Mouse (Mus musculus) c-Kit-negative CD71-positive TER-119-positive erythroid progenitor cells, embryonic 14.5 days (primary cell): ENCODE measurements around the gene Clstn2.

Source experiments
- DNase-seq: peaks from one replicate; pipeline ENCODE4 v3.0.0-alpha.2; 2013; ENCODE audit warnings: low read depth, low spot score

Clstn2 gene

DNA sequence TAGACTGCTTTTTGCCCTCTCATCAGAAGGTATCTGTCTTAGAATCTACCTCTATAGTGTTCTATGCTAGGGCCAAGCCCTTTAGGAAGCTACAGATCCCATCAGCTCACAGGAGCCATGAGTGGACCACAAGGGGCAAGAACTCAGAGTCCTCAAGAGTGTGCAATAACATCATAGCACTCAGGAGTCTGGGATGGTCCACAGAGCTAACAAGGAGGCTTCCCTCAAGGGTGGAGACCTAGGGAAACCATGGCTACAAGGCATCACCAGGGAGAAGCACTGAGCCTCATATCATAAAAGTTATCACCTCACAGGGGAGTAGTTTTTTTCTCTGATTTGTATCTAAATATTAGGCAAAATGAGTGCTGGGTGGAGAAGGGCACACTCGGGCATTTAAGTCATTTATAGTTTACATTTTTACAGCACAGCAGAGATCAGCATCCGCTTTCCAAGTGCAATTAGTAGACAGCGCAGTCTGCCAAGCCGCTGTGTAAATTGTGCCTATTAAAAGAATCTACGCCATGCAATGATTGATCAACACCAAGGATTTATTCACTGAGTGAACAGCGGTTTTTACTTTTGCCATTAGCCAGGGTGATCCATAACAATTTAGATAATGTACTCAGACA is 82.5 kb downstream of the Clstn2 start:
- no peak for DNase-seq

DNA sequence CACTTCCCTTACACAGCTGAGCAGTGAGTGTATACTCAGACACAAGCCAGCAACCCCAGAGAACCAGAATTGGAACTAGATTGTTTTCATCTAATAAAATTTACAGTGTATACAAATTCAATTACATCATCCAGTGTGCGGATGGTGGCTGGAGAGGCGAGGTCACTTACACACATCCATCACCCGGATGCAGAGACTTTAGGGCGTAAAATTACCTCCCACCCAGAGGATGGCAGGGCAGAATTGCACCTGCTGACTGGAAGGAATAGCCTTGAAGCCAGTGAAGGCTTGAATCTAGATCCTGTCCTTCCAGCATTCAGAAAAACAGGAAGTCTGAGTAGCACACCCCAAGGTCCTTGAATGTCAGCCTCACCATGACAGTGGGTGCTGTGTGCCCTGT is 113.7 kb downstream of the Clstn2 start:
- no peak for DNase-seq

DNA sequence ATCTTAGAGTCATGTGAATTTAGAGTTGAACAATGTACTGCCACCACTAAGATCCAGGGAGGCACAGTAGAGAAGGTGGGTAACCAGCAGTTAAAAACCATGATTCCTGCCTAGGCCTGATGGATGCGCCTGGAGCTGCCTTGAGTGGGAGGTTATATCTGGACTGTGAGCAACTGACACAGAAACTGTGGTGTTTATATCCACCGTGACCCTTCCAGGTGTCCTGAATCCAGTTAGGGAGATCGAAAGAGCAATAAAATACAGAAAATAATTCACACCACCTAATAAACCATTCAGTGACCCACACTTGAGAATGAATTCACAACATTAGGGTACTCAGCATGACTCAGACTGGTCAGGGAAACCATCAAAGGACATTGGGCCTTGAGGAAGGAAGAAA is 141.6 kb downstream of the Clstn2 start:
- DNase-seq, result no peak

DNA sequence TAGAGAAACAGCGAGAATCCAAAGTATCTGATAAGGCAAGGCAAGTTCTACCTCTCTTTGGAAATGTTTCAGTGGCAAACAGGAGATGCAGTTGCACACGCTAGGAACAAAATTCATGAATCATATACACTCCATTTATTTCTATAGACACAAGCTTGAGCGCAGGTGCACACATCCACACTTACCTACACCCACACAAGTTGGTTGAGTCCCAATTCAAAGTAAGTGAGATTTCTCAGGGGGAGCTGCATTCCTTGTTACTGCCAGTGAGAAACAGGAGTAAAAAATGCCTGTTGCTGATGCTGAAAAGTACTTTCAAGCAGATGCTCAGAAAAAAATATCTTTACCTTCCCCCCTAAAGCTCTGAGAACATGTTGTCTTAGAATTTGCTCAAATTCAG is 149.6 kb downstream of the Clstn2 start:
- no peak for DNase-seq

DNA sequence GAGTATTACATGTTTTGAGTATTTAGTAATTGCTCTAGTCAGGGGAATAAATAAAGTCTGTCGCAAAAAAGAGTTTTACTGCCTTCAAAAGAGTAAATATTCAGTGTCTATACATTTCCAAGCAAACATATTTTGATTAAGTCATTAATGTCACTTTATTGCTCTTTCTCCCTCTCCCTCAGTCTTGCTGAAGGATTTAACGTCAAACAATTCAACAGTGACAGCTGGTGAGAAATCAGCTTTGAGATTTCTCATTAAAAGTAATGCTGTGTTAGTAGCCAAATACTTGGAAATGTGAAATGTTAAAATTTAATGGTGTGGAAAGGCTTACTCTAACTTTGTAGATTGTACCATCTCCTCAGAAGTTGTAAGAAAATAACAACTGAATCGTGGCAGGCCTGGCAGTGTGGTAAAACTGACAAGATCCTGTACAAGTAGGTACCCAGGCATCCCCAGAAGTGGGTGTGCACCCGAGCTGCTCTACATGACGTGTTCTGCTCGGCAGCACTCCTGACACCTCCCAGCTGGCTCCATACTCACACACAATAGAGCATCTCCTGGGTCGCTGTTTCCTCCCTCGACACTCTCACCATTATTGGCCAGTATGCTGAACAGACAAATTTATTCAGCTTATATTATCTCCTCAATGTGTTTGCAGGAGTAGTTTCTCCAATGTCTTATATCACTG is 165.8 kb downstream of the Clstn2 start:
- no peak for DNase-seq

DNA sequence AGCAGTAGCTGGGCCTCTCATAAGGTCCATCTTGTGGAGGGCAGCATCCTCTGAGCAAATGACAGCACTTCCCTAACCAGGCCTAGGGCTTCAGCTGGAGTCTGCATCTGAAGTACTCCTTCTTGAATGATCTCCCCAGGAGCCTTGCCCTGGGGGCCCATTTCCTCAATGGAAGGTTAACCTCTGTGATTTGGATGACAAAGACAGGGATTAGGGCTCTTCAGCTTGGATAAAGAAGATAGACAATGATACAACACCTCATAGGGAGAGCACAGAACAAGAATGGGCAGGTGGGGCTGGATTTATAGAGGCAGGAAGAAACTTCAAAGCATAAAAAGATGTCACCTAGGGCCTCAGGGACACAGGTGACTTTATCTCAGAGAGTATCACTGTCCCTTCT is 180.1 kb downstream of the Clstn2 start:
- DNase-seq, result no peak

DNA sequence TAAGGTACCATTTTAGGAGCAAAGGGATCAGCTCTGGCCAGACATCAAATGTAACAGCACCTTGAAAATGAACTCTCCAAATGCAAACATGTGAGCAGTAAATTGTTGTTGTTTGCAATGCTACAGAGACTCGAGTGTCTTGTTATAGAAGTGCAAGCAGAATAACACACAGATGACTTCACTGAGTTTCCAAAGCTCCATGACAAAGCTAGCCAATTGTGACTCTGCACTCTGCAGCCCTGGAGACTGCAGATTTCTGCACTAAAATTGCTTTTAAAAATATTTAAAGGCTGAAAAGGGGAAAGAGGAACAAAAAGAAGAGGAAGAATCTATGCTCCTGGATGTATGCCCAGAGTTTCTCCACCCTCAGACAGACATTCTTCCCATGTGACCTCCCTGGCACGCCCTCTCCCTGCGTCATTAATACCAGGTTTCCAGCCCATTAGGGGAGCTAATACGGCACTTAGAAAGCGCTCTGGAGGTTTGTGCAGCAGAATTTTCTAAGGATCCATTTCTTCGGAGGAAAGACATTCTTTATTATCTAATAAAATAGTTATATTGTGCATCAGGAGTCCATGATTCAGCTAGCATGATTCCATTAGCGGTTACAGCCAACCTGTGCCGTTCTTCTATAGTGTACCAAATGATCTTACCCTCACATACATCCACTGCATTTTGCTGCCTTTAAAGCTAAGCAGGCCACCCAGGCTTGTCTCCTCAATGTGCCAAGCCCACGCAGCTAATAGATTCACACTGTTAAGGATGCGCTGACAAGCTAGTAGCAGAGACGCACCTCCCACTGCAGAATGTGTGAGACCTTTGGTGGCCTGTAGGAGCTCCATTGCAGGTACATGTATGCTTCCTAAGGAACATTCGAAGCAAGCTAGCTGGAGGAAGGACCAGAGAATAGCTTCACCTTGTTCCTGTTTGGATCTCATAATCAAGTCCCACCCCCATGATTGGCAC is 184.8 kb downstream of the Clstn2 start:
- DNase-seq, result no peak

DNA sequence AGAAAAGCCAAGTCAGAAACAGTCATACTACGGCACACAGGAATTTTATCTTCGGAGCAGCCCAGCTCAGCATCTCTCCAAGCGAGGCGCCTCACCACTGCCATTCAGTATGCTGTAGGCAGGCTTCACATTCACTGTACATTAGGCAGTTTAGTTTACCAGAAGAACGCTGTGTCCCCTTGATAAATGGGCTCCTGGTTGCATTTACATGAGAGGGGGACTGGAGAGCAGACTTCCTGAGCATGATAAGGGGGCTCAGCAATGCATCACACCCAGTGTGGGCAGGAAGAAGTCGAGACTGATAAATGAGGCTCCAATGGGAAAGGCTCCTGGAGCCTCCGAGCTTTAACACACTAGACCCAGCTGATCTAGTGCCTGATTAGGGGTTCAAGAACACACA is 190.9 kb downstream of the Clstn2 start:
- DNase-seq, result no peak

DNA sequence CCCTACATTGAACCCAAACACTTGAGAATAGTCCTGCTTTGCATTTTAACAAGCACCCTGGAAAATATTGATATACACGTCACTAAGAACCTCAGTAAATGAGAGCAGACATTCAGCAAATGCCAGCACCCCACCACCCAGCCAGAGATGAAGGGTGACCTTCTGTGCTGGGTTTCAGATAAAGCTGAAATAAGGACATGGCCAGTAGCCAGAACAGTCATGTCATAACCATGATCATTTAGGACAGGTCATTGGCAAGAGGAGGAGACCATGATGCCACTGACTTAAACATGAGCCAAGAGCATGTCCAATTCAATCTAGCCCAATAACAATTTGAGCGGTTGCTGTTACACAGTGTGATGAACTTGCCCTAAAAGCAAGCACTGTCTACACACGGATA is 201.8 kb downstream of the Clstn2 start:
- DNase-seq, result no peak

DNA sequence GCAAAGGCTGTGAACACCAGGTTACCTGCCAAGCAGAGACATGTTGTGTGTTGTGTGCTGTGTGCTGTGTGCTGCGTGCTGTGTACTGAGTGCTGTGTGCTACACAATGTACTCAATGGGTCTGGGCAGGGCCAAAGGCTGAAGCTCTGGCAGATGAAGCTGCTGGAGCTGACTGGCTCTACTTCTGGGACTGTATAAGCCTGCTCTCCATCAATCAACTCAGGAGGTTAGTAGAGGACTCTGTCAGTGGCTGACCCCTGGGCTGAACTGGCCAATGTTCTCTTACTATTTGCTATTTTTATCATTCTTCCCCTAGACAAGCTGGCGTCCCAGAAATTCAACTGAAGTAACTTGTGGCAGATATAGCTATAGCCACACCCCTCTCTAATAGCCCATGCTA is 203.1 kb downstream of the Clstn2 start:
- no peak for DNase-seq

DNA sequence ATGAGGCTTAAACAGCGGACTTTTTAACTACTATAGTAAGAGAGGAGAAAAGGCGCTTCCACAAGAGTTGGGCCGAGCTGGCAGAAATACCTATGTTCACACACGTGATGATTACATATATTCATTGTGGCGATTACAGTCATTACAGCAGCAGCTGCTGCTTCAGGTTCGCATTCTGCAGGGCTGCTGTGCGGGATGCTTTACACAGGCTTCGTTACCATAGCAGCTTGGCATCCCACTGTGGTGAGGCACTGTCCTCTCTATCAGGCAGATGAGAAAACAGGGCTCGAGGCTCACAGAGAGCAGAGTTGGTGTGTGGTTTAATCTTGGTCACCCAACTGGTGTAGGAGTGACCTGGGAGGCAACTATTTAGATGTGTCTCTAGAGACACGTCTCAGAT is 205.3 kb downstream of the Clstn2 start:
- no peak for DNase-seq

DNA sequence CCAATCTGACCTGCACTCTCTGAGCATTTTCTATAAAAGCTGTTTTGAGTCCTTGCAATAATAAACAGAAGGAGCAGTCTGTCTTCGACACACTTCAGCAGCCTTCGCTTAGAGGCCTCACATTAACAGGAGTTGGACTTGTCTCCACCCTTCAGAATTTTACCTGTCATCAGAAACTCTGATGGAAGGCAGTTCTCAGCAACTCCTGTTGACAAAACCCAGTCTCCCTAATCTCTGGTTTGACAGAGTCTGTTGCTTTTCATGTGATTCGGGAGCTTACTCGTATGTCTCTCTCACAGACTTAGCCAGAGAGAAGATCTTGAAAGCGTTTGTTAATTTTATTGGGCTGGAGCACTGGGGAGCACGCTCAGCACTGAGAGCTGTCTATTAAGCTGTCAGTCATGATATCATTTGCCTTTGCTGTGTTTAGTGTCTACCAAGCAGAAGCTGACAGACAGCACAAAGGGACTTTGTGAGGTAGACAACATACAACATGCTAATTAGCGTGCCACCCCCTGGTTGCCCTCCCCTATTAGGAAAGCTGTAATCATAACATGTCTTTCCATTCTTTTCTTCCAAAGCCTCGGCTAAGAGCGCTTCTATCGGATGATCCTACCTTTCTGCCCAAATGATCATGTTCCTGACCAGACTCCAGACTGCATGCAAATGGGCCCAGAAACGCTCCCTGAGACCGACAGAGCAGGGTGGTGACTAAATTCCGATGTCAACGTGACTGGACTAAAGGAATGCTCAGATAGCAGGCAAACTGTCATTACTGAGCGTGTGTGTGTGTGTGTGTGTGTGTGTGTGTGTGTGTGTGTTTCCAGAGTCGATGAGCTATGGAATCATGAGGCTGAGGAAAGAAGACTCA is 206.7 kb downstream of the Clstn2 start:
- DNase-seq, result no peak

DNA sequence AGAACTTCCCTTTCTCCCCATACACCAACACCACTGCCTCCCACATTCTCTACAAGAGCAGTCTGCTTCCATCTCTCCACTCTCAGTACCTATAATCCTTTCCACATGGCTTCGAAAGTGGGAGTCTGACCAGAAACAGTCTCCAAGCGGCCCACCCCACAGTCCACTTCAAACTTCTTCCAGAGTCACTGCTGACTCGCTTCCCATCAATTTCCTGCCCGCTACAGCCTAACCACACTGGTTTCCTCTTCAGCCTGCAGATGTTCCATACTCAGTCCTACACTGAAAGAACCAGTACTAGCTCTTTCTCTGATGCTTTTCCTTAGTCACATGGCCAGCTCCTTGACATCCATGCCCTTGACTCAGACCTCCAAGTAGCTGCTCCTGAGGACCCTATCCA is 215.9 kb downstream of the Clstn2 start:
- DNase-seq, result no peak

DNA sequence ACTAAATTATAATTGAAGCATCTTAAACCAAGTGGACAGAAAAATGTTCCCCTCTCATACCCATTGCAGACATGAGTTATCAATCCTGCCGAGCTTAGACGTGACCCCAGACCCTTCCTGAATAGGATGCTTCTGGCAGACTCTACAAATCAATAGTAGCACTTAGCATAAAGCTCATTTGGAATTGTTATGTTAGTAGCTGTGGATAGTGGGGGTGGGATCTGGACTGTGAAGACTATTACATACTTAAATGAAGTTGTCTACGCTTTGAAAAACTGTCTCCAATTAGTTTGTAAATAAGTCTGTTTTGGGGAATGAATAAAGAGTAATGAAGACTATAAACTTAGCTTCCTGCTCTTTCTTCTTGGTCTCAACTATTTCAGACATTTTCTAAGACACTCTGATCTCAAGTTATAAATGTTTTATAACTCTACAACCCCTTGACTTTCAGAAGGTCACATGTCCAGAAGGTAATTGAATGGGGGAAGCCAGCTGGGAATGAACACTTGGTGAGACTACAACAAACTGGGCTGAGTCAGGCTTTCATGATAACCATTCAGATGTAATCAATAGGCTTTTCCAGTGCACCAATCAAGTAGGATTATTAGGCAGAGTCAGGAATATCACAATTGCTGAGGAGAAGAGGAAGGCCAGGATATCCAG is 216.7 kb downstream of the Clstn2 start:
- DNase-seq, result no peak

DNA sequence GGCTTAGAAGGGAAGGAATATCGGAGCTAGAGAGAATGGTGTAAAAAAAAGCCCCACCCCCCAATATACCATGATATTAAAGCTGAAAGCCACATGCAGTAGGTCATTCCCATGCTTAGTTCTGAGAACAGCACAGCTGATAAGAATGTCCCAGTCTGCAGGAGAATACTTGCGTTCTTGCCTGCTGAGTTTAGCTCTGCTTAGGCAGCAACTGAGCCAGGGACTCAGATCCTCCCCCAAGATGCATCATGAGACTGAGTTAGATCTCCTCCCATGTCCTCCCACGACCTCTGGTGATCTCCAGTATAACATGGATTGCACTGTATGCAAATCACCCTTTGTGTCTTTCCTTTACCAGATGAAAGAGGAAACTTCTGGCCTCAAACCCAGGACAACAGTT is 219.8 kb downstream of the Clstn2 start:
- DNase-seq, result no peak

DNA sequence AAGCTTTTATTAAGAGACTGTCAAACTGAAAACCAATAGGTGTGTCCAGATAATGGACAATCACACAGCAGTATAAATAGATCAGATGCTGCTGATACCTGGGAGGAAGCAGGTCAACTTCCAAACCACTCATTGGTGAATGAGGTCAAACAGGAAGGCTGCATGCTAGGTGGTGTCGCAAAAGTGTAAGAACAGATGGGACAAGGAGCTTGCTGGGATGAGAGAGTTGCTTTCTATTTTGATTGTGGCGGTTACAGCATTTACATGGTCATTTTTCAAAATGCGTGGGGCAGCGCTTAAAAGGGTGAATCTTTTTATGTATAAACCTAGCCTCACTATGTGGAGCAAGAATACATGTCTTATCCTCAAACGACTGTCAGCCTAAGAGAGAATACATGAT is 225.9 kb downstream of the Clstn2 start:
- no peak for DNase-seq

DNA sequence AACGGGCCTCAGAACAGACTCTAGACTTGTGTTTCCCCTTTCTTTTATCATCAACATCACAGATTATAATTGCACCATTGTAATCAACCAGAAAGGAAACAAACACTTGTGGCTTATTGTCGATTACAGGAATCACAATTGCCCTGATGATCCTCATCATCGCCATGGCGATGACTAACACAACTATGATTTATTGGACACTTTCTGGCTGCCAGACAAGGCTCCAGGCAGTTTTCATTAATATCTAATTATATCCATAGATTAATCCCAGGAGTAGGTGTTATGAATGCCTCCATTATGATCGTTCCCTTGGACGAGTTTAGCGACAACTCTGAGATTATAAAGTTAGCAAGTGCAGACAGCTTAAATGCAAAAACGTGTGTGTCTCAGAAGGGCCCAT is 239.3 kb downstream of the Clstn2 start:
- DNase-seq, result no peak

DNA sequence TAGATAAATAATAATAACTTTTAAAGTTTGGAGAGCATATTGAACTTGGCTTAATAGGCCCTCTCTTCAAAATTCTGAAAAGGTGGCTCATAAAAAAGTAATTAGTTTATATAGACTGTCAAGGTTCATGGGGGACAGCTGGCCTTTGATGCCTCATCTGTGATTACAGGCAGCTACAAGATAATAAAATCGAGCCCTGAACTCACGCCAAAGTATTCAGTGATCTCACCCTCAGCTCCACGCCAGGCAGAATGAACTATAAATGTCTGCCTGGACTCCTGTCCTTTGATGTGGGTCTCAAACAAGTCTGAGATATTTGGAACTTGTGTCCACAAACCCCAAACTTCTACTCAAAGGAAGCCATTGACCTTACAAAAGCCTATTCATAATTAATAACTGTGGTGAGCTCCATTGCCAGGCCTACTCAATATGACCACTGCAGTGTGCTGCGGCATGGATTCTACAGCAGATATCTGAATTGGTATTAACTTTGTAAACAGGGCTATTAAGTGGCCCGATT is 244.8 kb downstream of the Clstn2 start:
- DNase-seq, result no peak

DNA sequence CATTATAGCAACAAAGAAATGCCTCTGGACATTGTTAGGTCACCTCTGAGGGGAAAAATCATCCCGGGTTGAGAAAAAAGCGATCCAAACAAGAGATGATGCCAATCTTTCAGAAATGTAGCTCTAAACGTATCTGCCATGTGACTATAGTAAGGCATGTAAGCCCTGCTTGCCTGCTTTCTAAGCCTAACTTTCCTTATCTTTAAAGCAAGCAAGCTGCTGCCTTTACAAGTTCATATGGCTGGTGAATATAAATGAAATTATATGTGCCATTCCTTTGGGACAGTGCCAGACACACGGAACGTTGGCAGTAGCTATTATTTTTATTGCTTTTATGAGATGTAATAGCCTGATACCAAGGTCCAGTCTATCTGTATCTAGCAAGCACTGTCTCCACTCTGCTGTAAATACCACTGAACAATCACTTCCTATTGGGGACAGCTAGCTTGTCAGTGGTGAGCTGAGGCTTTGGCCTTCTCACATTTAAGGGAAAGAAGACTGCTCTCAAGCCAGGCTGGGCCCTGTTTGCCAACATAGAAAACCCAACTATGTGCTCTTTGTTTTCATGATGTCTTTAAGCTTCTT is 252.9 kb downstream of the Clstn2 start:
- no peak for DNase-seq

DNA sequence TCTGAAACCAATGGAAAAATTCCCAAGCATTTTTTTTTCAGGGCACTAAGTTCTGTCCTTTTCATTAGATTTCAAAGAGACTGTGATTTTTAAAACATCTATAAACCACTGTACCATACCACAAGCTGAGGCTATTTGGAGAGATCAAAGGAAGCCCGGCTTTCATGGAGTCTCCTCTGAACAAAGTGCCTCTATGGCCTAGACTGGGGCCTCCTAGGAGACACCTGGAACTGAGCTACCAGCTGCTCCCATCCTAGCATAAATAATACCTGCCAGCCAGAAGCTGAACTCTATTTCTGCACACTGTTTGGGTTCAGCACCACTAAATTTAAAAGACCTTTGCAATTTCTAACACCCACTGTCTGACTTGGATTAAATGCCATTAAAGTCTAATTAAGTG is 257.2 kb downstream of the Clstn2 start:
- DNase-seq, result no peak

DNA sequence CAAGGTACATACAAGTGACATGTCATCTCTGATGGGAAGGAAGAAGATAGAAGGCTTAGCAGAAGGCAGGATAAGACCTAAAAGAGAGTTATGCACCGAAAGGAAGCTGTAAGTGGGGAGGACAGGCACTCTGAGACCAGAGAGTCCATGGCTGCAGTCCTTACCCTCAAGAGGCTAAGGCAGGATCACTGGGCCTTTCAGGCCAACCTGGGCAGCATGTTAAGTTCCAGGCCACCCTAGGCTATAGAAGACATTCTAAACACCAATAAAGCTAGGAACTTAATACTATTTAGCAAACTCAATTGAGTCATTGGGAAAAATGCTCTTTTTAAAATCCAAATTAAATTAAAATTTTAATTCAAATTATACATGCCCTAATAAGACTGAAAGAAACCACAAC is 258.0 kb downstream of the Clstn2 start:
- no peak for DNase-seq
